Mouse (Mus musculus): Measurements from ENCODE around the gene Armc8. TPM values are rescaled to one million over a fixed set of nuclear protein-coding genes. Genes with fewer than 3 reads are reported as not detected.

Gene Armc8
- polyA plus RNA-seq, 1 experiment from 2014 or later: 40.7 TPM

DNA sequence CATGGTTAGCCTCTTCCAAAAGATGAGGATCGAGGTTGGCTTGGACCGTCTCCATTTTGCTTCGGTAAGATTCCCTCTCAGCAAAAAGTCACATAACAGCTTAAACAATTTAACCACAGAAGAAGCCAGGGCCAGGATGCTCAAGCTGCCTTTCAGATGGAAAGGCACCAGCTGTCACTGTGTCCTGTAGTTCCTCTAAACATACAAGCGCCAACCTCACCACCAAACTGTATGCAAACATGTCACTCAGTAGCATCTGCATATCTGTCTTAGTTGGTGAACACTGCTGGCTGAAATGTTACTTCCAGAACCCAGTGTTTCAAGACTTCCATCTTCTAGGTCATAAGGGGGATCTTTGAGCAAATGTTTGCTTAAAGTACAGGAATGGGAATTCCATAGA is 109.0 kb downstream of the Armc8 start:
- no peak for ATAC-seq (ENCODE audit: low FRiP score)
- Histone ChIP-seq H3K36me3 (no peaks in the 10 kb centered on the region), H3K27me3 (peaks cover 3% of the 10 kb centered on the region), H3K4me2 (replicated peaks) (no peak overlapping the region), H3K9ac (no peak overlapping the region), H3K4me1 (no peaks in the 10 kb centered on the region), H3K27ac (no peak overlapping the region), H3K4me3 (no peak overlapping the region), H3K9me3 (replicated peaks) (no peaks in the 10 kb centered on the region)
- 96% methylated on average over 4 of the region's 4 CpGs for WGBS

DNA sequence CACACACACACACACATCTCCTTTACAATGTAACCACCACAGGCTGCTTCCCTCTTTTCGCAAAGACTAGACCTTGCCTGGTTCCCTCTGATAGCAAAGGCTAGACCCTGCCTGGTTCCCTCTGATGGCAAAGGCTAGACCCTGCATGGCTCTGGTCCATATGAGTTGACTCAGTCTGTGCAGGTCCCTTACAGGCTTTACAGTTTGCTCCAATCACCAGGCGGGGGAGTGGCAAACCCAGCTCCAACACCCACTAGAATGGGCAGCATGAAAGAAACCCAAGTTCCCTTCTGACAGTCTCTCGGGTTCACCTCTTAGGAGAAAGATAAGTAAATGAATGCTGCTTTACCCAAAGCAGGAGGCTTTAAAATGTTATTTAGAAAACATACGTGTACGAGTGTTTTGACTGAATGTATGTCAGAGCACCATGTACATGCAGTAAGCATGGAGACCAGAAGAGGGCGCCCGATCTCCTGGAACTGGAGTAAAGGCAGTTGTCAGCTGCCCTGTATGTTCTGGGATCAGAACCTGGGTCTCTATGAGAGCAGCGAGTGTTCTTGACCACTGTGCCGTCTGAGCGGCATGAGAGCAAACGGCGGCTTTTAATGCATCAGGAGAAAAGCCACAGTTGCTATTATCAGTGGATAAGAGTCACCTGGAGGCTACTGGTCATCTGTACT is 110.0 kb downstream of the Armc8 start:
- H3K27me3 ChIP-seq: peaks cover 3% of the 10 kb centered on the region
- no peak overlapping the region for H3K9ac ChIP-seq
- H3K27ac ChIP-seq: no peak overlapping the region
- no peak overlapping the region for H3K4me3 ChIP-seq
- no peaks in the 10 kb centered on the region for H3K36me3 ChIP-seq
- 45% methylated on average over 12 of the region's 12 CpGs for WGBS
- no peak for ATAC-seq (ENCODE audit: low FRiP score)
- H3K4me2 ChIP-seq (replicated peaks): no peak overlapping the region
- H3K4me1 ChIP-seq: no peaks in the 10 kb centered on the region
- H3K9me3 ChIP-seq (replicated peaks): no peaks in the 10 kb centered on the region

GRCm38 (mm10) chr9:99454211-99454610 is 114.5 kb downstream of the Armc8 start:
- no peaks in the 10 kb centered on the region for H3K36me3 ChIP-seq
- no peak for ATAC-seq (ENCODE audit: low FRiP score)
- H3K4me3 ChIP-seq: no peak overlapping the region
- H3K9ac ChIP-seq: no peak overlapping the region
- peaks cover 3% of the 10 kb centered on the region; the same call in 1 of the 2 replicates for H3K4me1 ChIP-seq
- 84% methylated on average over 4 of the region's 4 CpGs for WGBS
- H3K27me3 ChIP-seq: peaks cover 23% of the 10 kb centered on the region
- no peak overlapping the region for H3K4me2 ChIP-seq (replicated peaks)
- no peaks in the 10 kb centered on the region for H3K9me3 ChIP-seq (replicated peaks)
- no peak overlapping the region for H3K27ac ChIP-seq

DNA sequence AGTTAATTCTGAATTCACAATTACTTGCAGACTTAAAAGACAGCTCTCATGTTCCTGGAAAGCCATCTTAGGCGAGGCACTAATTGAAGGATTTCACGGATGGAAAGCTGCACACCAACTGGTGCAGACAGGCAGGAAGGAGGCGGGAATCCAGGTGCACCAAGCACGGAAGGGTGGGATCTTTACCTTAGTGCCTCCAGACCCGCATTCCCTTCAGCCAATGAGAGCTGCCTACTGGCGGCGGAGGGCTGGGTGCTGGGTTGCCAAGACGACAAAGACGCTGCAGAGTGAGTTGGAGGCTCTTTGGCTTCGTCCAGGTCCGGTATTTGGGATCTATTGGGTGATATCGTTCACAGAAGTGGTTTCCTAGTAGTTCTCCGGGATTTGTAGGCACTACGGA is 117.5 kb downstream of the Armc8 start, which contains the start of gene Nme9:
Gene Nme9 (plus strand): TSS at position 315 of the 400 bp plus-strand sequence.
- Histone ChIP-seq H3K4me3 (no peak within 1 kb of the TSS), H3K9me3 (replicated peaks) (no peaks in the 10 kb centered on the region), H3K9ac (no peak within 1 kb of the TSS), H3K27me3 (peaks cover 19% of the 10 kb centered on the region; the same call in 1 of the 2 replicates), H3K27ac (no peak within 1 kb of the TSS), H3K36me3 (no peaks in the 10 kb centered on the region), H3K4me1 (peaks cover 3% of the 10 kb centered on the region; the same call in 1 of the 2 replicates), H3K4me2 (replicated peaks) (peak within 1 kb of the TSS; percentile 21; the same call in 1 of the 2 replicates)
- 10% methylated on average over 14 of the region's 14 CpGs for WGBS
- ATAC-seq (ENCODE audit: low FRiP score): no peak

DNA sequence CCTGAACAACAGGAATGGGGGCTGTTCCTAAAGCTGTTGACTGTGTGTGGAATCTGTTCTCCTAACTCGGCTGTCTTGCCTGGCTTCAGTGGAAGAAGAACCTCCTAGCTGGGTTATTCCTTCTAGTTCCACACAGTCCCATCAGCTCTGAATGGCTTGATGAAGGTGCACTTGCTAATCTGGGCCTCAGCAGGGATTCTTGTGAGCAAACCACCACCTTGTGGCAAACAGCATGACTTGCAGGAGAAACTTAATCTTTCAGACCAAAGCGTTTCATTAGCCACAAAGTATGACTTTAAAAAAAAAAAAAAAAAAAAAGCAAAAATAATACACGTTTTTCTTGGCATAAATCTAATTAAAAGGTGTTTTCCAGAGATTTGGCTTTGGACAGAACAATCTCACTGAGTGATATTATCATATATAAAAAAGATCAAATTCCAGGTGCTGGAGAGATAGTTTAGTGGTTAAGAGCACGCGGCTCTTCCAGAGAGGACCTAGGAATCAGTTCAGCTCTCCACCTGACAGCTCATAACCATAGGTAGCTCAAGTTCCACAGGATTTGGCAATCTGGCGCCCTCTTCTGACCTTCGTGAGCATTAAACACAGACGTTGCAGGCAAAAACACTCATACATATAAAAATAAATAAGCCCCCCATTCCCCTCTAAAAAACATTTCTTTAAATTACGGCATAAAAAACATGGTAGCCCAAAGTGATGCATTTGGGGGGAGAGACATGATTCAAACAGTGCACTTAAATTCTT is 118.6 kb downstream of the Armc8 start:
- no peak overlapping the region for H3K4me3 ChIP-seq
- H3K27me3 ChIP-seq: peaks cover 19% of the 10 kb centered on the region; the same call in 1 of the 2 replicates
- peaks cover 3% of the 10 kb centered on the region; the same call in 1 of the 2 replicates for H3K4me1 ChIP-seq
- 48% methylated on average over 9 of the region's 9 CpGs for WGBS
- H3K36me3 ChIP-seq: no peaks in the 10 kb centered on the region
- H3K9ac ChIP-seq: no peak overlapping the region
- no peak overlapping the region for H3K27ac ChIP-seq
- H3K9me3 ChIP-seq (replicated peaks): no peaks in the 10 kb centered on the region
- no peak for ATAC-seq (ENCODE audit: low FRiP score)
- H3K4me2 ChIP-seq (replicated peaks): no peak overlapping the region

DNA sequence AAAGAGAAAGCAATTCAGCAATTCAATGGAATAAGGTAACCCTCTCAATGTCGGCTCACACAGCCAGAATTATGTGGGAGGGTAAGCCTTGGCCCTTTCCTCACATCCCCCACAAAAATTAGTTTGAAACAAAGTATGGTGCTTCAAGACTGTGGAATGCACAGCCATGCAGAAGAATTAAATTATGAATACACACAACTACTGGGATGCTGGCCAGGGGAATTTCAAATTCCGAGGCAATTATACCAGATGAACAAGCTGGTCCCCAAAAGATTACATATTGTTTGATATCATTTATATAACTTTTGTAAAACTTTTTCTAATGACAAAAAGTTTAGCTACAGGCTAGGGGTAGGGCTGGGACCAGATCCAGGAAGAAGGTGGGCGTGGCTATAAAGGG is 121.4 kb downstream of the Armc8 start:
- H3K4me3 ChIP-seq: no peak overlapping the region
- no peak overlapping the region for H3K9ac ChIP-seq
- no peaks in the 10 kb centered on the region for H3K36me3 ChIP-seq
- H3K4me2 ChIP-seq (replicated peaks): no peak overlapping the region
- WGBS: 80% methylated on average over 3 of the region's 3 CpGs
- H3K4me1 ChIP-seq: peaks cover 8% of the 10 kb centered on the region; the same call in 1 of the 2 replicates
- H3K9me3 ChIP-seq (replicated peaks): no peaks in the 10 kb centered on the region
- no peak overlapping the region for H3K27ac ChIP-seq
- H3K27me3 ChIP-seq: peaks cover 13% of the 10 kb centered on the region; the same call in 1 of the 2 replicates
- ATAC-seq (ENCODE audit: low FRiP score): no peak

- no peak overlapping the region for H3K4me2 ChIP-seq (replicated peaks)
- H3K27ac ChIP-seq: no peak overlapping the region
- peaks cover 7% of the 10 kb centered on the region; the same call in 1 of the 2 replicates for H3K4me1 ChIP-seq
- peaks cover 3% of the 10 kb centered on the region; the same call in 1 of the 2 replicates for H3K27me3 ChIP-seq
- H3K9me3 ChIP-seq (replicated peaks): no peaks in the 10 kb centered on the region
- ATAC-seq (ENCODE audit: low FRiP score): no peak
- no peaks in the 10 kb centered on the region for H3K36me3 ChIP-seq
- H3K4me3 ChIP-seq: no peak overlapping the region
- no peak overlapping the region for H3K9ac ChIP-seq
Observed at GRCm38 (mm10) chr9:99446259-99446658, 122.4 kb downstream of the Armc8 start.

DNA sequence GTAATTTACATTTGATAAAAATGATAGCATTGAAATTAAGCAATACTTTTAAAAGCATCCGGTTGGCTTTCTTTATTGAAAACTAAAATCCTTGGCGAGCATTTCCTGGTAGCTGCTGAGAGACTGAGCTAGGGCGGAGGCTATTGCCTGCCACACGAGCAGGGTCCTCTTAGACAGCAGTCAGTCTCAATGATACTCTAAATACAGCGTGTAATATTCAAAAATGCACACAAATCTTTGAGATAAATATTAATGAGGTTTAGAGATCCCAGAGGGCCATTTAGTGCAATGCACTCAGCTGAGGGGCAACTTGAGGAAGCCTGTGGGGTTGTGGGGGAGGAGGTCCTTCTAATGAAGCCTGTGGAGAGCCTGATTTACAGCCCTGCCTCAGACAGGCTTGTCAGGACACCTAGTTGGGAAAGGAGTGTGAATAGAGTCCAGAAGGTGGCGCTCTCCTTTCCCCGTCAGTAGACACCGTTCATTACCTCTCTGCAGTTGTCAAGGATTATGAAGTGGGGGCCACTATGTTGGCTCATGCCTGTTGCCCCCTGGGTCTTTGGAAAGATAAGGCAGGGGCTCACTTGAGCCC is 124.0 kb downstream of the Armc8 start:
- H3K27ac ChIP-seq: no peak overlapping the region
- no peaks in the 10 kb centered on the region for H3K9me3 ChIP-seq (replicated peaks)
- no peak overlapping the region for H3K9ac ChIP-seq
- no peak overlapping the region for H3K4me2 ChIP-seq (replicated peaks)
- H3K4me1 ChIP-seq: peaks cover 5% of the 10 kb centered on the region; the same call in 1 of the 2 replicates
- 38% methylated on average over 8 of the region's 8 CpGs for WGBS
- H3K4me3 ChIP-seq: no peak overlapping the region
- peak; percentile 48 for ATAC-seq (ENCODE audit: low FRiP score)
- no peaks in the 10 kb centered on the region for H3K36me3 ChIP-seq
- no peaks in the 10 kb centered on the region; the same call in 1 of the 2 replicates for H3K27me3 ChIP-seq

- no peak for ATAC-seq (ENCODE audit: low FRiP score)
- Histone ChIP-seq H3K27ac (no peak overlapping the region), H3K4me2 (replicated peaks) (no peak overlapping the region), H3K4me1 (peaks cover 11% of the 10 kb centered on the region), H3K9me3 (replicated peaks) (no peaks in the 10 kb centered on the region), H3K36me3 (no peaks in the 10 kb centered on the region), H3K27me3 (peaks cover 20% of the 10 kb centered on the region), H3K9ac (no peak overlapping the region), H3K4me3 (no peak overlapping the region)
- 90% methylated on average over 4 of the region's 4 CpGs for WGBS
Observed at GRCm38 (mm10) chr9:99441647-99442433, 126.9 kb downstream of the Armc8 start.

DNA sequence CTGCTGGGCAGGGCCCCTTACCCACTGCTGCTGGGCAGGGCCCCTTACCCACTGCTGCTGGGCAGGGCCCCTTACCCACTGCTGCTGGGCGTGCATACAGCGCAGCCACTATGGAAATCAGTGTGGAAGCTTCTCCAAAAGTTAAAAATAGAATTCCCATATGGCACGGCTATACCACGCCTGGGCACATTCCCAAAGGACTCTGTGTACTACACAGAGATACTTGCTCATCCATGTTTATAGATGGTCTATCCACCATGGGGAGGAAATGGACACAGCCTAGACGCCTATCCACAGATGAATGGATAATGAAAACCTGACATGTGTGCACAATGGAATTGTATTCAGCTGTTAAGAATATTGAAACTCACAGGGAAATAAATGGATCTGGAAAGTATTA is 127.8 kb downstream of the Armc8 start:
- Histone ChIP-seq H3K4me2 (replicated peaks) (no peak overlapping the region), H3K36me3 (no peaks in the 10 kb centered on the region), H3K9me3 (replicated peaks) (no peaks in the 10 kb centered on the region), H3K4me1 (peaks cover 11% of the 10 kb centered on the region), H3K27ac (no peak overlapping the region), H3K27me3 (peaks cover 20% of the 10 kb centered on the region), H3K9ac (no peak overlapping the region), H3K4me3 (no peak overlapping the region)
- WGBS: 79% methylated on average over 5 of the region's 5 CpGs
- ATAC-seq (ENCODE audit: low FRiP score): no peak

DNA sequence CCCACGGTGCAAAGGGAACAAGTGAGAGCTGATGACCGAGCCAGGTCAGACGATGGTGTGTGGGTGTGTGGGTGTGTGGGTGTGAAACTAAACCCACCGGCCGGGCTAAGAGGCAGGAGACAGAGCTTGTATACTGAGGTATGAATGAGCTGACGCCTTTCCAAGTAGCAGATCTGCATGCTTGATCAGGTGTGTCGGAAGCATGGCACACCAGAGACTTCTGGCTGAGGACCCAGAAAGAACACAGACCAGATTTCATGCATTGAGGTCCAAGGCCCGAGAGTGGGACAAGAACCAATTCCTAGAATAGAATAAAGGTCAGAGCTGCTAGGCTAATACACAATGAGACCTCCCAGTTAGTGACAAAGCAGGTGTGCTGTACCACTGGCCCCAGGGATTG is 129.6 kb downstream of the Armc8 start:
- no peak overlapping the region for H3K4me3 ChIP-seq
- peaks cover 24% of the 10 kb centered on the region for H3K4me1 ChIP-seq
- H3K27me3 ChIP-seq: peaks cover 20% of the 10 kb centered on the region
- H3K9ac ChIP-seq: no peak overlapping the region
- H3K4me2 ChIP-seq (replicated peaks): no peak overlapping the region
- WGBS: 81% methylated on average over 8 of the region's 8 CpGs
- H3K27ac ChIP-seq: no peak overlapping the region
- H3K36me3 ChIP-seq: no peaks in the 10 kb centered on the region
- H3K9me3 ChIP-seq (replicated peaks): no peaks in the 10 kb centered on the region
- no peak for ATAC-seq (ENCODE audit: low FRiP score)

All from hindbrain, embryonic 12.5 days (tissue).